Mouse (Mus musculus) kidney, postnatal 25 days (tissue): ENCODE measurements around the gene Lrriq1.

Experiments
- DNase-seq, 2 experiments: peaks; one replicate each; pipeline ENCODE4 v3.0.0; 2021; ENCODE audit warnings: mixed read lengths in 2 of 2

Gene Lrriq1

GRCm38 (mm10) chr10:103235707-103236459 lies at the start of gene Lrriq1:
TSS of gene Lrriq1 (minus strand) at chr10:103236322.
- peak; percentile 83 to 89 for DNase-seq

DNA sequence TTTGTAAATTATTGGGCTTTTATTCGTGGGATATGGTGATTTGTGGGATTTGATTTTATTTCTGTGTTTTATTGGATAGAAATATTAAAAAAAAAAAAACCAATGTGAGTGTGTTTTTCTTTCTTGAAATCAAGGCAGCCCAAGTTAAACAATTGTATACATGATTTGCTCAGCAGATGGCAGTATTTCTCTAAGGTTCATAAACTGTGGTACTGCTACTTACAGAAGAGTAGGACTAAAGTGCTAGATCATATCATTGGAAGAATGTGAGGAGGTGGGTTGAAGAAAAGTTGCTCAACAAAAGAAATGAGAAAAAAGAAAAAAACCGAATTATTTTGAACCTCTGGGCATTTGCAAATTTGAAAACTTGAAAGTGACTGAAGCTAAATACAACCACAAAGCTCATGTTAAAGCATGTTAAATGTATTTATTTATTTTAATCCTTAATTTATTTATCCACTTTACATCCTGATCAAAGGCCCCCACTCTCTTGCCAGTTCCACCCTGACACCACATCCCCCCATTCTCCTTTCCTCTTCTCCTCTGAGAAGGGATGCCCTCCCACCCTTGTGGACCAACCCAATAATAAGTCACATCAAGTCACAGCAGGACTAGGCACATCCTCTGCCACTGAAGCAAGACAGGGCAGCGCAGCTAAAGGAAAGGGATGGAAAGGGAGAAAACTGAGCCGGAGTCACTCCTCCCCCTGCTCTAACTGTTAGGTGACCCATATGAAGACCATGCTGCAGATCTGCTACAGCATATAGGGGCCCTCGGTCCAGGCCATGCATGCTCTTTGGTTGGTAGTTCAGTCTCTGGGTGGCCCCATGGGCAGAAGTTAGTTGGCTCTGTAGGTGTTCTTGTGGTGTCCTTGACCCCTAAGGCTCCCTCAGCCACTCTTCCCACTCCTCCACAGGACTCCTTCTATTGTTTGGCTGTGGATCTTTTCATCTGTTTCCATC lies 18.0 kb upstream of the Lrriq1 start:
- DNase-seq: peak in 1 of 2 experiments; percentile 9

DNA sequence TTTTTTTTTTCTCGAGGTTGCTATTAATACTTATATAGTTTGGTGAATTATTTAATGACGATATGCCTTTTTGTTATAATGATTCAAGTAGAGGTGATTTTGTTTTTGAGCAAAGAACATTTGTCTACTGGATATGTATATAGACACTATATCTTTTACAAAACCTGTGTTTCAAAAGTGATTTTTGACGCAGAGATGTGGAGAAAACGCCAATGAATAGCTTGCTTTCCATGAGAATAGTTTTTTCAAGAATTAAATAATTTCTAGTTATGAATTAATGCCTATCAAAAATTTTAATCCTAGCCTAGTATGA lies 294 bp upstream of the Lrriq1 start:
- DNase-seq: no peak

GRCm38 (mm10) chr10:103226646-103227045 lies 9.5 kb downstream of the Lrriq1 start:
- no peak for DNase-seq

DNA sequence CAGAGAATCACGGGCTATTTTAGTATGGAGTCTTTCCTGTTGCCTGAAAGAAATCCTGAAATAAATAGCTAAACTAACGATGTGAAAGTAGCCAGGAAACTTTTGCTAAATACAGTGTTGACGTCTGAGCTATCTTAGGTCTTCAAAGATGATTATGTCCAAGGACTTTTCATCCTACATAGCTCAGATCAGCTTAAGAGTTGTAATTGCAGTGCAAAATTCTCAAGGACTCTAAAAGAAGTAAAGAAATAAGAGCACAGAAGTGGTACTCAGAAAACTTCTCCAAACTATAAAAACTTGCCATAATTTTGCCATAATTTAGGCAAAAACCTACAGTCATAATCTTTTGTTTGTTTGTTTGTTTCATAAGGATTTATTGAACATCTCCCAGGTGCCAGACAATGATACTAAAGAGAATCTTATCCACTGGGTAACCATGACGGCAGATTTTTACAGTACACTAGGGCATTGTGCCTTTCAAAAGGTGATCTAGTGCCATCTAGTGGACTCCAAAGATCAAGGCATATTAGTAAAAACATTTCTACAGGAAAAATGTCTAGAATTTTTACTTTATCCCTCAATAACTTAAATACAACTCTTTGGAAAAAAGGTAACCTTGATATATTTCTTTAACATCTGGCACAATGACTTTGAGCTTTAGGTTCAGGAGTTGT lies 41.3 kb downstream of the Lrriq1 start:
- DNase-seq: no peak

DNA sequence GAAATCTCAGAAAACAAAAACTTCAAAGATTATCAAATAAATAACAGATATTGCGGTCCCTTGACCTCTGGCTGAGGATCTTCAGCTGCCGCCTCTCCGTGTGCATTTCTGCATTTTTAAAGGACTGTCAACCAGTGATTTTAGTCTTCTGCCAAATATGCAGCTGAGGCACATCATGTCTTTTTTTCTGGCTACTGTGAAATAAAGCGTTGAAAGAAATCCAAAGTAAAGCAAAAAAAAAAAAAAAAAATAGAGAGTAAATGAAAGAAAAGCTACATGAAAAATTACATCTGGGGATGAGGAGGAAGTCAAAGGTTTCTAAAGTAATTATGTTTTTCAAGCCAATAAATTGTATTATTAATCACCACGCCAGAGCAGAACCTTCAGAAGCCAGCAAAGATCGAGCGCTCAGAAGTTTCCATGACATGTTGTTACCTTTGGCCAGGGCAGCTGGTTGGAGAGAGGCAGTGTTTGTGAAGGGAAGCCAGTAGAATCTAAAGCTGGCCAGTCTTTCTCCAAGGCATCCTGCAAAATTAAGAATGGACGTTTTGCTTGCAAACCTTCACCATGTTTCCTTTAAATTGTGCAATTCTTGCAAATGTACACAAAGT lies 90.2 kb downstream of the Lrriq1 start:
- DNase-seq: peak; percentile 9 to 36

DNA sequence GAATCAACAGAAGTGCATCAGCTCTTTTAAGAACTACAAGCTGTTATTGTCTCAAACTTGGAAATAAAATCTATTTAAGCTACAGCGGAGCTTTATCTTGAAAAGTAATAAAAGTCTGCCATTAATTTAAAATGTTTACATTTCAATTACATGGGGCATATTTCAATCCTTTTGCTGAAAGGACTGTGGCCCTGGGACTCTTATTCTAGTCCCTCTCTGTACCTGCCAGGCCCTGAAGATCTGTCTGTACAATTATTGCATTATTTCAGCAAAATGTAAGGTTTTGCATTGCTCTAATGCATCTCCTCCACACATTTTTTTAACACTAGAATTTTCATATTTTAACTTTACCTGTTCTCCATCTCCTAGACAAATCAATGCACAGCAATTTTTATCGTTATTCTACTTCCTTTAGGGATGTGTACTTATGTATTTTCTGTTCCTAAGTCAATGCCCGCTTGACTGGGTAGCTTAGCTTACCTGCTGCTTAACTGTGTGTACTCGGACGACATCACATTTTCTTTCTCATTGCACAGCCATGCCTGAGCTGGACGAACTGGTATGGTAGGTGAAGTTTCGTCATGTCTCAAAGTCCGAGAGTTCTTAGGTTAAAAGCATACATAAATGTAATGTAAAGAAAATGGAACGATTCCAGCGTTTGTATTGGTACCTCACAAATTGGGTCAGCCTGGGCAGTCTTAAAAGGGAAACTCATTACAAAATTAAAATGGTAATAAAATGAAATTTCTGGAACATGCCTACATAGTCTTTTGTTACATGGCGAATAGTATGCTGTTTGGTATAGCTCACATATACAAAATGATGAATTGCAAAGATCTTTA lies 91.0 kb downstream of the Lrriq1 start:
- no peak for DNase-seq

GRCm38 (mm10) chr10:103142526-103142925 lies 93.6 kb downstream of the Lrriq1 start:
- no peak for DNase-seq

- DNase-seq: peak in 1 of 2 experiments; percentile 28
These were observed 94.6 kb downstream of the Lrriq1 start for GRCm38 (mm10) chr10:103141532-103141931.

GRCm38 (mm10) chr10:103140609-103141008 lies 95.5 kb downstream of the Lrriq1 start:
- no peak for DNase-seq

DNA sequence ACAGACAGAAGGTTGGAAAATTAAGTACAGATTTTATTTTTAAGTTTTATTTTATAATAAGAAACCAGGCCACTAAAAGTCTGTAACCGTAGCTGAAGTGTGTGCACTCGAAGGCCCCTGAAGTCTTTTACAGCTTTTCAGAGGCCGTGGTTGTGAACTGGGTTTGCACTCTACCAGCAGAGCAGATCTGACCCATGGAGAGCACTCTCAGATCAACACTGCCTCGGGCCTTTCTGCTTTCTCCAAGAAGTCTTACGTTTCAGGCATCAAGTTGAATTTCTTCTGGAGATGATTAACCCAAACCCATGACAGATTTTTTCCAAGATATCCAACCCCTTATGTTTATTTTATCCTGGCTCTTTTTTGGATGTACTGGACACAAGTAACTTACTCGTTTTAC lies 121.5 kb downstream of the Lrriq1 start:
- no peak for DNase-seq

- no peak for DNase-seq
These were observed 128.0 kb downstream of the Lrriq1 start for GRCm38 (mm10) chr10:103108090-103108489.

DNA sequence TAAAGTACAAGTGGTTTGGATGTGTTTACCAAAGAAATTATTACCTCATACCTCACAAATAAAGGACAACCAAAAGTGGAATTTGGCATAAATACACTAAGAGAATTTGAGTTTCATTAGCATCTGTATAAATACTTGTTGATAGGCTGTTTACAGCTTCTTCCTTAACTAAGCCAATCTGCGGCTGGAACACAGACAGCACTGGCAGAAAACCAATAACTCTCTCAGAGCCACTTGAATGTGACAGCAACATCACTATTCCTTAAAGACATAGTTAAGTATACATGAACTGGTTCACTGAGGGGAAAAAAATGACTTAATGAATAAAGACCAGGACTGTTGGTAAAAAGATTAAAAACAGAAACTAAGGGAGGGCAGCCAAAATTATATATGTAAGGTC lies 150.0 kb downstream of the Lrriq1 start:
- no peak for DNase-seq

- DNase-seq: no peak
These were observed 186.5 kb downstream of the Lrriq1 start for GRCm38 (mm10) chr10:103049593-103049992.

GRCm38 (mm10) chr10:103046623-103047022 lies 189.5 kb downstream of the Lrriq1 start:
- no peak for DNase-seq

DNA sequence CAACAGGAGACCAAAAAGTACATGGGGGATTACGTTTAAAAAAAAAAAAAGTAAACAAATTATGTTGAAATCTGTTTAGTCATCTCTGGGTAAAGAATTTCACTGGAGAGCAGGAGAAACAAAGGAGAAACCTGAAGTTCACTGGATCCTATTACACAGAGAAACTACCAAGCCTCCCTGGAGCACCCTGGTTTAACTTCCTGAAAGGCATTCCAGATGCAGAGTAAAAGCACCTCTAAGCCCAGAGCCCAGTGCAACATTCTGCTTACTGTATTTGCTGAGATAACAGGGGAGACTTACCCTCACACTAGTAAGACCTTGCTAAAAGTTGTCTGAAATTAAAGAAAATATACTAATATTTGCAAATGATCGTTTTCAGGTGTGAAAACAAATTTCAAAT lies 191.1 kb downstream of the Lrriq1 start:
- DNase-seq: no peak

- DNase-seq: no peak
These were observed 201.0 kb downstream of the Lrriq1 start for GRCm38 (mm10) chr10:103035002-103035640.

- no peak for DNase-seq
These were observed 205.2 kb downstream of the Lrriq1 start for GRCm38 (mm10) chr10:103030931-103031330.

- peak; percentile 3 to 37 for DNase-seq
These were observed 206.2 kb downstream of the Lrriq1 start, which contains the start of gene Alx1 for GRCm38 (mm10) chr10:103029730-103030490. TSS of gene Alx1 (minus strand) at chr10:103030215.

DNA sequence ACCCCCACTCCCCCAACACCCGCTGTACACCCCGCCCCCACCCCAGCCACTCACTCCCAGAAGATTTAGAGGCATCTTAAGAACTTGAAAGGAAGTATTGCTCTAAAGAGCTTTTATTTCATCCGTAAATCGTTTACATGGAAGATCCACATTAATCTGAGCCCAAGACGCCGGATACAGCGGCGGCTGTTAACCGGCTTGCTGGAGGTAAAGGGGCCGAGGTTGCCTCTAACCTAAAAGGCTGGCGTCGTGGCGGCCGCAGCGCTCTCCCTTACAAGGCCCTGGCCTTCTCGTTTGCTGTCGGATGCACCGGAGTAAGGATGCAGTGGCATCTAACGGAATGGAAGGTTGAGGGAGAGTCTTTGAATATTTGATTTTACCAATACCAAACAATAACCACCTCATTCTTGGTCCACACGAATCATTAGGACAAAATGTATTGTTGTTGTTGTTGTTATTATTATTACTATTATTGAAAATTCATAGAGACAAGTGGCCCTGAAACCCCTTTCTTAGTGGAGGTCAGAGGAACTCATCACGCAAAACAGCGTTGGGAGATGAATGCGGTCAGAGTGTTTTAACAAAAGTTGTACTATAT lies 206.9 kb downstream of the Lrriq1 start:
- peak in 1 of 2 experiments; percentile 30 for DNase-seq
